Mouse (Mus musculus) liver, adult 2 months (tissue): ENCODE data around the gene Nr2e3. TPM values are rescaled to one million over a fixed set of nuclear protein-coding genes. Genes with fewer than 3 reads are reported as not detected.
A peak's percentile ranks its signal among the peaks of the same experiment; 100 is the strongest.
"Not testable (repeated sequence)": the region's sequence is repeated elsewhere in the genome, so short reads cannot be mapped to it uniquely, and the experiment has no call there.

Experiments
- DNase-seq: peaks from one replicate; pipeline ENCODE4 v3.0.0-alpha.2; 2011; ENCODE audit warnings: low read depth, low spot score; ENCODE audit errors: extremely low read depth
- H3K27ac ChIP-seq: fragments of 200-500 bp; replicated peaks from 2 replicates; pipeline ENCODE4 v1.5.1; 2012; ENCODE audit warnings: low read depth, mild to moderate bottlenecking, control low read depth, inconsistent platforms, low read length; ENCODE audit not compliant: insufficient read depth
- H3K27me3 ChIP-seq: fragments of 200-500 bp; 2 replicates; pipeline ENCODE4 v1.6.1; 2012; ENCODE audit warnings: mild to moderate bottlenecking, moderate library complexity, low read length, inconsistent platforms; ENCODE audit not compliant: control insufficient read depth, insufficient read depth
- H3K36me3 ChIP-seq: fragments of 200-500 bp; 2 replicates; pipeline ENCODE4 v1.6.1; 2012; ENCODE audit warnings: low read length, inconsistent platforms; ENCODE audit not compliant: control insufficient read depth, insufficient read depth
- H3K4me1 ChIP-seq: fragments of 200-500 bp; 2 replicates; pipeline ENCODE4 v1.6.1; 2011; ENCODE audit warnings: low read length; ENCODE audit not compliant: control insufficient read depth, insufficient read depth
- H3K4me3 ChIP-seq: fragments of 200-500 bp; 2 replicates; pipeline ENCODE4 v1.5.1; 2011; ENCODE audit warnings: low read depth, mild to moderate bottlenecking, control low read depth, low read length, moderate library complexity; ENCODE audit not compliant: insufficient read depth
- H3K79me2 ChIP-seq: fragments of 200-500 bp; 2 replicates; pipeline ENCODE4 v1.6.1; 2012; ENCODE audit warnings: inconsistent platforms, mild to moderate bottlenecking, low read length, moderate library complexity; ENCODE audit not compliant: control insufficient read depth, insufficient read depth
- H3K9ac ChIP-seq: fragments of 200-500 bp; 2 replicates; pipeline ENCODE4 v1.6.1; 2012; ENCODE audit warnings: low read depth, mild to moderate bottlenecking, control low read depth, inconsistent platforms, low read length
- CTCF ChIP-seq: fragments of 200-500 bp; IDR thresholded peaks from 2 replicates; pipeline ENCODE4 v1.5.1; 2011; ENCODE audit warnings: low read depth, low read length, control low read depth
- POLR2A ChIP-seq: fragments of 200-500 bp; IDR thresholded peaks from 2 replicates; pipeline ENCODE4 v1.6.1; 2011; ENCODE audit warnings: low read length, control low read depth; ENCODE audit not compliant: insufficient read depth; ENCODE audit errors: extremely low read depth
- WGBS: fragments of 180-500 bp; shearing (Covaris S2); methylation state at CpG from one replicate; pipeline ENCODE4 v1.1.7; 2018; 5-methylcytosine and 5-hydroxymethylcytosine counted together
- polyA plus RNA-seq: library from polyadenylated mRNA; depleted of rRNA; stranded (reverse); fragments of >200 nt; gene quantifications from 2 replicates; pipeline ENCODE4 v1.2.3, GENCODE M21; 2012
- total RNA-seq: library from RNA; depleted of rRNA; stranded (reverse); fragments of >200 nt; gene quantifications from 2 replicates; pipeline ENCODE4 v1.2.3, GENCODE M21; 2014

The Nr2e3 gene
- total and polyA plus RNA-seq, 2 experiments: not detected

DNA sequence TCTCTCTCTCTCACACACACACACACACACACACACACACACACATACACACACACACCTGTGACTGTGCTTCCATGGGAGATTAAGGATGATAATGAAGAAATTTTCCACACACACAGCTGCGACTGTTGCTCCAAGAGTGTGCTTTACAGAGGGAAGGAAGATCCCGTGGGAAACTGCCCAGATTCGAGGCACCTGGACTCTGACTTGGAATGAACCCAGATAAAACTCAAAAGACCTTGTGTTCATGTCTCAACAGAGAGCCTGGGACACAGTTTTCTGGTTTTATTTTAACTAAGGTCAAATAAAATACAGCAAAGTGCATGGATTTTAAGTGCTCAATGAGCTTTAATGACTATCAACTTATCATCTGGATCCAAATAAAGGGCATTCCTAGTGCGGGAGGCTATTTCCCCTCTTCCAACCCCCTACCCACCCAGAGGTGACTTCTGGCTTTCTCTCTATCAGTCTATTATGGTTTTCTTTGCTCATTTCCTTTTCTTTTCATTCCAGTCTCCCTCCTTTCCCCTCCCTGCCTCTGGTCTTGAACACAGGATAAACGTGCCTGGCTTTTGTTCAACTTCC lies 17.9 kb downstream of the Nr2e3 start:
- no peak overlapping the region for H3K27ac ChIP-seq
- peak; percentile 85 for DNase-seq
- H3K9ac ChIP-seq: no peak overlapping the region
- 16% methylated on average over 5 of the region's 5 CpGs for WGBS
- TF ChIP-seq POLR2A (no peak), CTCF (no peak)
- H3K27me3 ChIP-seq: peaks cover 25% of the 10 kb centered on the region
- H3K36me3 ChIP-seq: no peaks in the 10 kb centered on the region
- H3K79me2 ChIP-seq: no peaks in the 10 kb centered on the region
- H3K4me1 ChIP-seq: peaks cover 2% of the 10 kb centered on the region; the same call in 1 of the 2 replicates
- no peak overlapping the region for H3K4me3 ChIP-seq

GRCm38 (mm10) chr9:59941885-59942350 lies 18.5 kb downstream of the Nr2e3 start:
- Histone ChIP-seq H3K9ac (no peak overlapping the region), H3K79me2 (no peaks in the 10 kb centered on the region), H3K27me3 (peaks cover 20% of the 10 kb centered on the region), H3K27ac (no peak overlapping the region), H3K4me3 (no peak overlapping the region), H3K36me3 (no peaks in the 10 kb centered on the region), H3K4me1 (peaks cover 2% of the 10 kb centered on the region; the same call in 1 of the 2 replicates)
- no peak for DNase-seq
- 64% methylated on average over 9 of the region's 9 CpGs for WGBS
- TF ChIP-seq CTCF: no peak
- TF ChIP-seq POLR2A: no peak

DNA sequence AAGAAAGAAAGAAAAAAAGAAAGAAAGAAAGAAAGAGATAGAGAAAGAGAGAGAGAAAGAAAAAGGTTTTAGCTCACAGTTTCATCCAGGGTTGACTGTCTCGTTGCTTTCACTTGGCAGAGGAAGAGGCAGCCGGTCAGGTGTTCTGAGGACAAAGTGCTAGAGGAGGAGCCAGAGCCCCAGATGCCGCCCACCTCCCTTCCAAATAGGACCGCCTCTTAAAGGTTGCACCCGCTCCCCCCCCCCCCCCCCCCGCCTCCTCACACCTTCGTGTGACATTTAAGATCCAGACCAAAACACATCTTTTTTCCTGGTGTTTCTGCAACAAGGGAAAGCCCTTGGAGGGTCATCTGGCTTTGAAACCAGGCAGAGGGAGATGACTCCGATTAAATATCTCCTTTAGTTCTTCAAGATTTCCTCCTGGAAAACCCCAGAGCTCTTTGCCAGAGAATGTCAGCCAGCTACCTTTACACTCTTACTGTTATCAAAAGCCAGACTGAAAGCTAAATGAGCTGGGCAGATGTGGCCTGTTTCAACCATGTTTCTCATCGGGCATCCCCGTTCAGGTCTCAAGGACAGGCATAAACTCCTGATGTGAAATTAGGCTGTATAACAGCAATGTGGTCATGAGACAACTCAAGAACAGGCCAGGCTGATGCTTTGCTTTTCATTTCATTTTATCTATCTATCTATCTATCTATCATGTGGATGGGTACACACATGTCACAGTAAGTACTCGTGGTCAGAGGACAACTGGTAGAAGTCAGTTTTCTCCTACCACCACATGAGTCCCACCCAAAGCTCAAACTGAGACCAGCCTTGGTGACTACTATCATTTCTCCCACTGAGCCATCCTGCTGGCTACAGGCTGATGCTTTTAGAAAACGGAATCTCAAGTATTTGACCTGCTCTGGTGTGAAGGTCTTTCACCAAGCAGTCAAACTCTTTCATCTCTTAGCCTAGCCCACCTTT lies 19.3 kb downstream of the Nr2e3 start:
- 66% methylated on average over 12 of the region's 12 CpGs for WGBS
- no peak overlapping the region for H3K9ac ChIP-seq

DNA sequence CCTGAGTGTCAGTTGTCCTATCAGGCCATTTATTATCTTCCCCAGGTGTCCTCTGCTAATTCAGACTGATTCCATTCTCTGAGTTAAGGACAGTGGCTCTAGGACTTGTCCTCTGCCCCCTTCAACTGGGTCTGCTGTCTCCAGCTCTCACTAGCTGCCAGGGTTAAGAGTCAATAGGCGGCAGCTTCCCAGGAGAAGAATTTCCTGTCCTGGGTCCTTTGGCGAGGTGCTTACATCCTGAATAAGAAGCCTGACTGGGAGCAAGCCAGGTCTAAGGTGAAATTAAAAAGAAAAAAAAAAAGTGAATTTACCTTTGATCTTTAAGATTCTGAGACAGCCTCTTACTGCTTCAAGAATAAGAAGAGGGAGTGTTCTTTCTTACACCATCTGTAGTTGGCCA lies 20.8 kb downstream of the Nr2e3 start:
- TF ChIP-seq POLR2A (no peak), CTCF (no peak)
- Histone ChIP-seq H3K4me1 (peaks cover 2% of the 10 kb centered on the region; the same call in 1 of the 2 replicates), H3K9ac (no peak overlapping the region), H3K79me2 (no peaks in the 10 kb centered on the region), H3K27ac (no peak overlapping the region), H3K4me3 (no peak overlapping the region), H3K36me3 (no peaks in the 10 kb centered on the region), H3K27me3 (peaks cover 15% of the 10 kb centered on the region)
- DNase-seq: no peak
- WGBS: 77% methylated on average over 2 of the region's 2 CpGs

More for the DNA sequence above, 19.3 kb downstream of the Nr2e3 start:
- Histone ChIP-seq H3K4me1 (peaks cover 2% of the 10 kb centered on the region; the same call in 1 of the 2 replicates), H3K79me2 (no peaks in the 10 kb centered on the region), H3K27ac (no peak overlapping the region), H3K27me3 (peaks cover 15% of the 10 kb centered on the region), H3K4me3 (no peak overlapping the region), H3K36me3 (no peaks in the 10 kb centered on the region)
- peak; percentile 22 for DNase-seq
- TF ChIP-seq POLR2A (no peak), CTCF (no peak)

- no peaks in the 10 kb centered on the region for H3K79me2 ChIP-seq
- 93% methylated on average over 8 of the region's 8 CpGs for WGBS
- H3K4me1 ChIP-seq: peaks cover 2% of the 10 kb centered on the region; the same call in 1 of the 2 replicates
- no peak overlapping the region for H3K9ac ChIP-seq
- no peak overlapping the region for H3K4me3 ChIP-seq
- no peak overlapping the region for H3K27ac ChIP-seq
- no peak for TF ChIP-seq POLR2A
- no peak for TF ChIP-seq CTCF
- peaks cover 15% of the 10 kb centered on the region for H3K27me3 ChIP-seq
- DNase-seq: no peak
- H3K36me3 ChIP-seq: no peaks in the 10 kb centered on the region
These were observed 21.9 kb downstream of the Nr2e3 start for GRCm38 (mm10) chr9:59938529-59938928.

DNA sequence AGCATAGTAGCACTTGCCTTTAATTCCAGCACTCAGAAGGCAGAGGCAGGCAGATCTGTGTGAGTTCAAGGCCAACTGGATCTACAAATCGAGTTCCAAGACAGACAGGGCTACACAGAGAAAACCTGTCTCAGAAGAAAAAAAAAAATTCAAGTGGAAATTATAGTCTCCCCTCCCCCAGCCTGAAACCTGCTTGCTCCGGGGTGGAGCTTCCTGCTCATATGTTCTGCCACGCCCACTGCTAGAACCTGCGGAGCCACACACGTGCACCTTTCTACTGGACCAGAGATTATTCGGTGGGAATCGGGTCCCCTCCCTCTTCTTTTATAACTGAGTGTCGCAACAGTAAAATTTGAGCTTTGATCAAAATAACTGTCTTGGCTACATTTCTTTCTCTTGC lies 24.6 kb downstream of the Nr2e3 start:
- not testable (repeated sequence) for H3K36me3 ChIP-seq, H3K27me3 ChIP-seq, H3K4me1 ChIP-seq, H3K4me3 ChIP-seq, H3K27ac ChIP-seq, H3K79me2 ChIP-seq, H3K9ac ChIP-seq, DNase-seq
- 74% methylated on average over 8 of the region's 8 CpGs for WGBS
